Mouse (Mus musculus) lung, postnatal 0 days (tissue): ENCODE measurements around the gene Gm45213. TPM values are rescaled to one million over a fixed set of nuclear protein-coding genes. Genes with fewer than 3 reads are reported as not detected.

Experiments used
- ATAC-seq: fragments of 200-750 bp; cut with Nextera tagmentation; 2 replicates; pipeline ENCODE4 v1.8.0; 2017; ENCODE audit warnings: moderate library complexity
- DNase-seq: peaks from one replicate; pipeline ENCODE4 v3.0.0-alpha.2; 2016; ENCODE audit warnings: low spot score
- H3K27ac ChIP-seq: fragments of 300-500 bp; sonication (generic); 2 replicates; pipeline ENCODE4 v1.5.1; 2014; ENCODE audit warnings: antibody characterized with exemption, mild to moderate bottlenecking, low read length, mixed read lengths
- H3K27me3 ChIP-seq: fragments of 300-500 bp; sonication (generic); replicated peaks from 2 replicates; pipeline ENCODE4 v1.6.1; 2014; ENCODE audit warnings: low read length, mixed read lengths; ENCODE audit not compliant: insufficient read depth
- H3K36me3 ChIP-seq: fragments of 300-500 bp; sonication (generic); 2 replicates; pipeline ENCODE4 v1.6.1; 2014; ENCODE audit warnings: low read length, mixed read lengths; ENCODE audit not compliant: insufficient read depth
- H3K4me1 ChIP-seq: fragments of 300-500 bp; sonication (generic); 2 replicates; pipeline ENCODE4 v1.6.1; 2014; ENCODE audit warnings: antibody characterized with exemption, low read depth, low read length, mixed read lengths; ENCODE audit not compliant: insufficient read depth
- H3K4me2 ChIP-seq: fragments of 300-500 bp; sonication (generic); replicated peaks from 2 replicates; pipeline ENCODE4 v1.6.1; 2014; ENCODE audit warnings: low read depth, mild to moderate bottlenecking, low read length, moderate library complexity, mixed read lengths
- H3K4me3 ChIP-seq: fragments of 300-500 bp; sonication (generic); 2 replicates; pipeline ENCODE4 v1.5.1; 2014; ENCODE audit warnings: low read depth, low read length
- H3K9ac ChIP-seq: fragments of 300-500 bp; sonication (generic); replicated peaks from 2 replicates; pipeline ENCODE4 v1.6.1; 2014; ENCODE audit warnings: low read depth, mild to moderate bottlenecking
- H3K9me3 ChIP-seq: fragments of 300-500 bp; sonication (generic); 2 replicates; pipeline ENCODE4 v1.6.1; 2016; ENCODE audit warnings: low read length, mixed read lengths
- CTCF ChIP-seq: IDR thresholded peaks from 2 replicates; pipeline ENCODE4 v1.5.1; 2016; ENCODE audit warnings: antibody characterized with exemption, mild to moderate bottlenecking
- EP300 ChIP-seq: IDR thresholded peaks from 2 replicates; pipeline ENCODE4 v1.6.1; 2016; ENCODE audit warnings: antibody characterized with exemption, mild to moderate bottlenecking, control low read depth
- WGBS: fragments of 180-500 bp; shearing (Covaris S2); extraction: QIAGEN DNeasy Blood & Tissue Kit; methylation state at CpG from one replicate; pipeline ENCODE4 v1.1.7; 2014; 5-methylcytosine and 5-hydroxymethylcytosine counted together
- polyA plus RNA-seq: library from polyadenylated mRNA; unstranded; fragments of >200 nt; fragmentation: Nextera tagmentation; extraction: Ambion mirVana; gene quantifications from 2 replicates; pipeline ENCODE4 v1.2.1, GENCODE M21; 2015

Gm45213 gene
- polyA plus RNA-seq, 1 experiment from 2014 or later: not detected

- WGBS: 45% methylated on average over 8 of the region's 8 CpGs
- Histone ChIP-seq H3K9ac (no peak overlapping the region), H3K4me3 (no peak overlapping the region), H3K36me3 (no peaks in the 10 kb centered on the region), H3K27me3 (no peaks in the 10 kb centered on the region), H3K9me3 (no peaks in the 10 kb centered on the region), H3K27ac (no peak overlapping the region), H3K4me2 (no peak overlapping the region), H3K4me1 (no peaks in the 10 kb centered on the region)
- ATAC-seq (no peak), DNase-seq (no peak)
- no peak for TF ChIP-seq EP300
- TF ChIP-seq CTCF: no peak
Observed at GRCm38 (mm10) chr7:66036809-66037208, 6.6 kb upstream of the Gm45213 start.

- Histone ChIP-seq H3K9me3 (no peaks in the 10 kb centered on the region), H3K4me1 (no peaks in the 10 kb centered on the region), H3K4me3 (no peak overlapping the region), H3K36me3 (no peaks in the 10 kb centered on the region), H3K4me2 (no peak overlapping the region), H3K27ac (no peak overlapping the region), H3K9ac (no peak overlapping the region), H3K27me3 (no peaks in the 10 kb centered on the region)
- ATAC-seq: no peak
- no peak for DNase-seq
- WGBS: 62% methylated on average over 3 of the region's 3 CpGs
- no peak for TF ChIP-seq CTCF
- no peak for TF ChIP-seq EP300
Observed at GRCm38 (mm10) chr7:66038261-66038660, 5.1 kb upstream of the Gm45213 start.

- Histone ChIP-seq H3K36me3 (no peaks in the 10 kb centered on the region), H3K9me3 (no peaks in the 10 kb centered on the region), H3K4me2 (no peak overlapping the region), H3K4me3 (no peak overlapping the region), H3K4me1 (no peaks in the 10 kb centered on the region), H3K27me3 (no peaks in the 10 kb centered on the region), H3K9ac (no peak overlapping the region), H3K27ac (no peak overlapping the region)
- ATAC-seq: no peak
- no peak for DNase-seq
- 82% methylated on average over 11 of the region's 11 CpGs for WGBS
- no peak for TF ChIP-seq CTCF
Observed at GRCm38 (mm10) chr7:66038730-66039129, 4.7 kb upstream of the Gm45213 start.

- TF ChIP-seq EP300: no peak
- H3K9me3 ChIP-seq: no peaks in the 10 kb centered on the region
- 74% methylated on average over 18 of the region's 18 CpGs for WGBS
Observed at GRCm38 (mm10) chr7:66040026-66040814, 3.2 kb upstream of the Gm45213 start.

GRCm38 (mm10) chr7:66044617-66045016 is 1.2 kb downstream of the Gm45213 start:
- DNase-seq (no peak), ATAC-seq (no peak)
- no peaks in the 10 kb centered on the region for H3K9me3 ChIP-seq
- H3K36me3 ChIP-seq: no peaks in the 10 kb centered on the region
- H3K27me3 ChIP-seq: no peaks in the 10 kb centered on the region
- H3K4me1 ChIP-seq: no peaks in the 10 kb centered on the region
- TF ChIP-seq EP300: no peak
- no peak for TF ChIP-seq CTCF
- no peak overlapping the region for H3K4me3 ChIP-seq
- no peak overlapping the region for H3K9ac ChIP-seq
- H3K4me2 ChIP-seq: no peak overlapping the region
- 70% methylated on average over 9 of the region's 9 CpGs for WGBS
- no peak overlapping the region for H3K27ac ChIP-seq

More at GRCm38 (mm10) chr7:66040026-66040814, 3.2 kb upstream of the Gm45213 start:
- H3K4me1 ChIP-seq: no peaks in the 10 kb centered on the region
- no peaks in the 10 kb centered on the region for H3K27me3 ChIP-seq
- ATAC-seq (no peak), DNase-seq (no peak)
- H3K9ac ChIP-seq: no peak overlapping the region
- no peak overlapping the region for H3K4me2 ChIP-seq
- H3K27ac ChIP-seq: no peak overlapping the region
- no peaks in the 10 kb centered on the region for H3K36me3 ChIP-seq
- no peak overlapping the region for H3K4me3 ChIP-seq

- ATAC-seq: no peak
- Histone ChIP-seq H3K9ac (no peak overlapping the region), H3K4me2 (no peak overlapping the region), H3K36me3 (no peaks in the 10 kb centered on the region), H3K9me3 (no peaks in the 10 kb centered on the region), H3K27me3 (no peaks in the 10 kb centered on the region), H3K4me1 (no peaks in the 10 kb centered on the region), H3K27ac (no peak overlapping the region), H3K4me3 (no peak overlapping the region)
- TF ChIP-seq EP300: no peak
- TF ChIP-seq CTCF: no peak
- 55% methylated on average over 17 of the region's 17 CpGs for WGBS
- peak; percentile 11 for DNase-seq
Observed at GRCm38 (mm10) chr7:66046921-66047918, 3.8 kb downstream of the Gm45213 start.
